Mouse (Mus musculus) cerebellum, adult 9-10 months (tissue): ENCODE measurements around the gene Cox6b1.

ENCODE experiments used
- DNase-seq: peaks from one replicate; pipeline ENCODE4 v3.0.0; 2022

Cox6b1 gene

GRCm38 (mm10) chr7:30608476-30608875 lies 17.5 kb downstream of the Cox6b1 start:
- DNase-seq, result no peak

- DNase-seq, result no peak
These were observed 18.1 kb downstream of the Cox6b1 start for GRCm38 (mm10) chr7:30607706-30608309.

- DNase-seq, result no peak
These were observed 21.0 kb downstream of the Cox6b1 start for GRCm38 (mm10) chr7:30604944-30605343.

- no peak for DNase-seq
These were observed 21.5 kb downstream of the Cox6b1 start for GRCm38 (mm10) chr7:30604424-30604823.

- DNase-seq, result no peak
These were observed 23.4 kb downstream of the Cox6b1 start for GRCm38 (mm10) chr7:30602583-30602982.

GRCm38 (mm10) chr7:30600651-30601050 lies 25.3 kb downstream of the Cox6b1 start:
- DNase-seq, result no peak

- peak; percentile 96 for DNase-seq
These were observed 26.0 kb downstream of the Cox6b1 start for GRCm38 (mm10) chr7:30599933-30600353.

- no peak for DNase-seq
These were observed 27.2 kb downstream of the Cox6b1 start, which contains the start of gene Zbtb32 for GRCm38 (mm10) chr7:30598786-30599185. Zbtb32 (minus strand) TSS chr7:30598909.

GRCm38 (mm10) chr7:30596811-30597210 lies 29.1 kb downstream of the Cox6b1 start:
- DNase-seq, result no peak

- no peak for DNase-seq
These were observed 29.9 kb downstream of the Cox6b1 start for GRCm38 (mm10) chr7:30596093-30596492.

- no peak for DNase-seq
These were observed 31.4 kb downstream of the Cox6b1 start for GRCm38 (mm10) chr7:30594510-30595024.

- DNase-seq, result no peak
These were observed 32.1 kb downstream of the Cox6b1 start for GRCm38 (mm10) chr7:30593579-30594509.

GRCm38 (mm10) chr7:30592772-30593423 lies 33.1 kb downstream of the Cox6b1 start:
- no peak for DNase-seq

GRCm38 (mm10) chr7:30591605-30591951 lies 34.4 kb downstream of the Cox6b1 start:
- no peak for DNase-seq

GRCm38 (mm10) chr7:30590927-30591604 lies 34.9 kb downstream of the Cox6b1 start:
- DNase-seq, result no peak

- DNase-seq, result peak; percentile 88
These were observed 36.3 kb downstream of the Cox6b1 start for GRCm38 (mm10) chr7:30589435-30590301.

- peak; percentile 96 for DNase-seq
These were observed 37.1 kb downstream of the Cox6b1 start, which contains the start of gene Kmt2b for GRCm38 (mm10) chr7:30588676-30589434. Kmt2b (minus strand) TSS chr7:30588726.

- peak; percentile 71 for DNase-seq
These were observed 37.9 kb downstream of the Cox6b1 start for GRCm38 (mm10) chr7:30587842-30588667.

GRCm38 (mm10) chr7:30586455-30587020 lies 39.4 kb downstream of the Cox6b1 start:
- no peak for DNase-seq

- DNase-seq, result no peak
These were observed 40.8 kb downstream of the Cox6b1 start for GRCm38 (mm10) chr7:30585170-30585569.
